8 mouse cellular contexts compared by ENCODE assay signal in the genomic region with DNA sequence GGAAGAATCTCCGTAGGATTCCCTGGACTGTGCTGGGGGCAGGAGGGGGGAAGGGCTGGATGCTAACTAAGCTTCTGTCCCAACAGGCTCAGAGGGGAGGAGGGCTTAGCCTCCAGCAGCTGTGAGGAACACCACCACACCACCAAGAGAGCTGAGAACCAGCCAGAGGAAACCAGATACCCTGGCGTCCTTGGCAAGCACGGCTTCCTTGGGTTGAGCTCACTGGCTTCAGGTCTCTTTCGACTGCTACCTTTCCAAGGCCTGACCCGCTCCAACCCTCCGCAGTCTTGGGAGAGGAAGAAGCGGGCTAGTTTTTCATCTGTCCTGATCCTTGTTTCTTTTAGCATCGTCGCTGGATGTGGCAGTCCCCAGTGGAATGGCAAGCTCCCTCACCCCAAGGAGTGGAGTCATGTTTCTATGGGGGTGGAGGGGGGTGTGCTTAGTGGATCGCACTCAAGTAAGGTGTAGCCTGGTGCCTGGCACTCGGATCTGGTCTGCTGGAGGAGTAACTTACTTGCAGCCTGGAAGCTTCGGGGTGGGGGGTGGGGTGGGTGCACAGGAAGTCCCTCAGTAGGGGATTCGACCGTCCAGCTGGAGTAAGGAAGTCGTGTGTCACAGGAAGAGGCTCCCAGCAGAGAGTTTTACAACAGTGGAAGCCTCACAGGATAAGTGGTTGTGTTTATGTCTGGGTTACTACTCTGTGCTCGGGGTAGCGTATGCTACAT. TPM values are rescaled to one million over a fixed set of nuclear protein-coding genes. Genes with fewer than 3 reads are reported as not detected.
DNase-seq lines count a peak whose midpoint lies in the region; ATAC-seq and TF ChIP-seq lines count a peak whose summit lies in the region.

No protein-coding gene starts in this region.

- H3K4me3 ChIP-seq in embryonic fibroblast, embryonic 13.5 days (ENCODE audit: insufficient read depth, low read length), result no peak overlapping the region
- H3K4me3 ChIP-seq in limb, embryonic 12.5 days (replicated peaks), result peak overlapping the region; percentile 13
- no peak overlapping the region for H3K4me3 ChIP-seq in midbrain, embryonic 14.5 days (replicated peaks; ENCODE audit: low read depth, low read length)

- ATAC-seq in limb, embryonic 12.5 days (ENCODE audit: insufficient number of reproducible peaks, insufficient read depth, low FRiP score, low TSS enrichment, low read depth), result peak; percentile 38; the same call in 1 of the 2 replicates
- no peak for ATAC-seq in midbrain, embryonic 14.5 days (ENCODE audit: low FRiP score, low TSS enrichment)

- 3% methylated on average over 17 of the region's 17 CpGs for WGBS in limb, embryonic 12.5 days
- 15% methylated on average over 17 of the region's 17 CpGs for WGBS in midbrain, embryonic 14.5 days

- DNase-seq in adrenal gland, postnatal 14 days, result peak; percentile 41
- DNase-seq in adrenal gland, postnatal 10 days, result no peak
- DNase-seq in heart, postnatal 36 days, result peak; percentile 34 to 55
- peak; percentile 33 for DNase-seq in midbrain, embryonic 14.5 days
- DNase-seq in thymus, postnatal 36 days, result peak; percentile 49 to 54
- DNase-seq in frontal cortex, adult 2 months (ENCODE audit: extremely low spot score in 1 of 2, low spot score in 1 of 2), result no peak

- no peaks in the 10 kb centered on the region for H3K9me3 ChIP-seq in limb, embryonic 12.5 days
- H3K9me3 ChIP-seq in midbrain, embryonic 14.5 days (ENCODE audit: control insufficient read depth, low read length), result no peaks in the 10 kb centered on the region

- TF ChIP-seq POLR2A in embryonic fibroblast, embryonic 13.5 days (IDR thresholded peaks at IDR 0.05; ENCODE audit: low read depth, low read length), result 0 out of 2 replicates have a peak, but pooled peaks have one; percentile 25

- TF ChIP-seq CTCF in embryonic fibroblast, embryonic 13.5 days (IDR thresholded peaks at IDR 0.05; ENCODE audit: borderline replicate concordance, insufficient read depth, low read length), result no peak

- peak overlapping the region; percentile 98 for H3K4me2 ChIP-seq in limb, embryonic 12.5 days
- H3K4me2 ChIP-seq in midbrain, embryonic 14.5 days (ENCODE audit: low read length), result peak overlapping the region; percentile 3; the same call in 1 of the 2 replicates

- H3K4me1 ChIP-seq in embryonic fibroblast, embryonic 13.5 days (ENCODE audit: control insufficient read depth, insufficient read depth, low read length), result peaks cover 3% of the 10 kb centered on the region; the same call in 1 of the 2 replicates
- H3K4me1 ChIP-seq in limb, embryonic 12.5 days (replicated peaks), result peaks cover 40% of the 10 kb centered on the region
- peaks cover 25% of the 10 kb centered on the region for H3K4me1 ChIP-seq in midbrain, embryonic 14.5 days (ENCODE audit: control insufficient read depth, insufficient read depth, low read length)

- intact Hi-C loops in heart, postnatal 36 days (cut with DNase I), result no loop called here

- H3K27ac ChIP-seq in embryonic fibroblast, embryonic 13.5 days (ENCODE audit: insufficient read depth, low read length), result peak overlapping the region; percentile 97
- peak overlapping the region; percentile 100 for H3K27ac ChIP-seq in limb, embryonic 12.5 days
- peak overlapping the region; percentile 99; the same call in 1 of the 2 replicates for H3K27ac ChIP-seq in midbrain, embryonic 14.5 days (replicated peaks; ENCODE audit: low read depth, low read length)

- 0 out of 2 replicates have a peak, but pooled peaks cover under 1% of the 10 kb centered on the region for H3K36me3 ChIP-seq in limb, embryonic 12.5 days
- no peaks in the 10 kb centered on the region for H3K36me3 ChIP-seq in midbrain, embryonic 14.5 days (ENCODE audit: control insufficient read depth, insufficient read depth, low read length)

- peak overlapping the region; percentile 24 for H3K9ac ChIP-seq in limb, embryonic 12.5 days (replicated peaks)
- no peak overlapping the region; the same call in 1 of the 2 replicates for H3K9ac ChIP-seq in midbrain, embryonic 14.5 days (replicated peaks; ENCODE audit: low read length)

- H3K27me3 ChIP-seq in limb, embryonic 12.5 days, result no peaks in the 10 kb centered on the region
- H3K27me3 ChIP-seq in midbrain, embryonic 14.5 days (ENCODE audit: control insufficient read depth, insufficient read depth, low read length), result no peaks in the 10 kb centered on the region

RNA-seq across cellular contexts. Expression of a gene that starts 2.6 kb away (rescaled TPM):
- 60.6 and 66.3 TPM in 2 replicates for total RNA-seq in adrenal gland, postnatal 14 days (2021)
- total RNA-seq in adrenal gland, postnatal 10 days (2021), result 10 to 100 TPM; 50.8 to 69.0 TPM
- polyA plus RNA-seq in embryonic fibroblast, embryonic 13.5 days (2011; ENCODE audit: insufficient read length, low read depth, missing spikeins), result 104 and 145 TPM in 2 replicates
- 10 to 100 TPM; 38.7 to 39.4 TPM for total RNA-seq in heart, postnatal 36 days (2021)
- polyA plus RNA-seq in limb, embryonic 12.5 days (2016; fragmentation: Nextera tagmentation; extraction: Ambion mirVana), result 278 and 295 TPM in 2 replicates
- 147 and 187 TPM in 2 replicates for polyA plus RNA-seq in midbrain, embryonic 14.5 days (2014; fragmentation: Nextera tagmentation; extraction: Ambion mirVana)
- polyA plus RNA-seq in frontal cortex, adult 2 months (2012; rRNA removed), result 92.7 and 95.6 TPM in 2 replicates

Comparison
In these comparisons a context has a peak if more than half of its experiments do, and no peak if none do; other contexts are left out.
1. DNase-seq: peak in adrenal gland, postnatal 14 days (single experiment), heart, postnatal 36 days (2 of 2), midbrain, embryonic 14.5 days (single experiment) and thymus, postnatal 36 days (2 of 2); none in adrenal gland, postnatal 10 days (single experiment) and frontal cortex, adult 2 months (0 of 2).
2. Peak in every context shown above with its lines, with median percentiles within 50 percentile points of each other: H3K27ac ChIP-seq.